Mouse (Mus musculus) c-Kit-positive CD71-positive TER-119-negative erythroid progenitor cells, embryonic 14.5 days (primary cell): Measurements from ENCODE around the gene Ahdc1.
A peak's percentile ranks its signal among the peaks of the same experiment; 100 is the strongest.
"Not testable (repeated sequence)": the region's sequence is repeated elsewhere in the genome, so short reads cannot be mapped to it uniquely, and the experiment has no call there.

ENCODE experiments used
- DNase-seq: peaks from one replicate; pipeline ENCODE4 v3.0.0-alpha.2; 2013; ENCODE audit warnings: low read depth

The Ahdc1 gene

DNA sequence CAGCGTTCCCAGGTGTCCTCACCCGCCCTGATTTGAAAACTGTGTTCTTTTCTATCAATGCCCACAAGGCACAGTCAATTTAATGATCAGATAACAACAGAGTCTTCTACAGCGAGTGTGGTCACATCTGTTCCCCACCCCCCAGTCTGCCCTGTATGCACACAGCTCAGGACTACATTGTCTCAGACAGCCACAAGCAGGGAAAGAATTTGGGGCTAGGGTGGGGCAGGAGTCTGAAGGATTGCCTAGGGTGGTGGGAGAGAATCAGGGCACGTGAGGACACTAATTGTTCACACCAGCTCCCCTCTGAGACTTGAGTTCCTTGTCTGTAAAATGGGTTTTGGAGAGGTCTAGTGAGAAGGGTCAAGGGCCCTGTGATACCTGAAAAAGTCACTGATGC, 17.5 kb upstream of the Ahdc1 start:
- DNase-seq: no peak

DNA sequence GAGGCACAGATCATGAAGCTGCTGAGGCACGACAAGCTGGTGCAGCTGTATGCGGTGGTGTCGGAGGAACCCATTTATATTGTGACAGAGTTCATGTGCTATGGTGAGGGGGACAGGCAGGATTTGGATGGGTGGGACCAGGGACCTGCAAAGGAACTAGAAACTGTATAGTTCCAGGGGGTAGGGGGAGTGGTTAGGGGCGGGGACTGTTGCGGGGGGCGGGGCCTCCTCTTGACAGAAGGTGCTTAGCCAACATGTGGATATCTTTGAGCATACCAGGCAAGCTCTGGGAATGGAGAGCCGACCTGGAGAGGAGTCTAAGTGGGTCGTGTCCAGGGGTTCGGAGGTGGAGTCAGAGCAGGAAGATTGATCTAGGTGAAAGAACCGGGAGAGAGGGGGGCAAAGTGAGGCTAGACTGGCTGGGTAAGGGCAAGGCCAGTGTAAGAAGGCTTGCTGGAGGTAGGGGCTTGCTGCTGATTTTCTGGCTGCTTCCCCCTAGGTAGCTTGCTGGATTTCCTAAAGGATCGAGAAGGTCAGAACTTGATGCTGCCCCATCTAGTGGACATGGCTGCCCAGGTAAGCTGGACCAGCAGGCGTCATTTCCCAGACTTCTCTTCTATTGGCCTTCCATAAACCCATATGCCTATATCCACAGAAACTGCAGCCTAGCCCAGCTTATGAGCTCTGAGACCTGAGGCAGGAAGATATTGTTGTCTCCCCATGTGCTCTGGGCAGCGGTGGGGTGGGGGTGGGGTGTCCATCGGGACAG, 13.4 kb upstream of the Ahdc1 start:
- no peak for DNase-seq

DNA sequence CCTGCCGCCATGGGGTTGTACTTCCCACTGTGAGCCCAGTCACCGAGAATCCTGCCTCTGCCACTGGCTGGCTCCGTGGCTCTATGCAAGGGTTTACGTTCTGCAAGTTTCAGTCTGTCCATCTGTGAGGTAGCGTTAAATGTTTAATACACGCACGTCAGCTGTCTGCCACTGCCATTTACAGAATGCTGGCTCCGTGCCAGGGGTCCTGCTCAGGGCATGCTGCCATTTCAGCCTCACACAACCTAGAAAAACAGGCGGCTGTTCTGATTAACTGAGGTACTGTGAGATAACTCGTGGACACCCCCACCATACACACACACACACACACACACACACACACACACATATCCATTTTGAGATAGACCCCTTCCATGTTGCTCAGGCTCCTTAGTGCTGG, 8.2 kb upstream of the Ahdc1 start:
- no peak for DNase-seq

DNA sequence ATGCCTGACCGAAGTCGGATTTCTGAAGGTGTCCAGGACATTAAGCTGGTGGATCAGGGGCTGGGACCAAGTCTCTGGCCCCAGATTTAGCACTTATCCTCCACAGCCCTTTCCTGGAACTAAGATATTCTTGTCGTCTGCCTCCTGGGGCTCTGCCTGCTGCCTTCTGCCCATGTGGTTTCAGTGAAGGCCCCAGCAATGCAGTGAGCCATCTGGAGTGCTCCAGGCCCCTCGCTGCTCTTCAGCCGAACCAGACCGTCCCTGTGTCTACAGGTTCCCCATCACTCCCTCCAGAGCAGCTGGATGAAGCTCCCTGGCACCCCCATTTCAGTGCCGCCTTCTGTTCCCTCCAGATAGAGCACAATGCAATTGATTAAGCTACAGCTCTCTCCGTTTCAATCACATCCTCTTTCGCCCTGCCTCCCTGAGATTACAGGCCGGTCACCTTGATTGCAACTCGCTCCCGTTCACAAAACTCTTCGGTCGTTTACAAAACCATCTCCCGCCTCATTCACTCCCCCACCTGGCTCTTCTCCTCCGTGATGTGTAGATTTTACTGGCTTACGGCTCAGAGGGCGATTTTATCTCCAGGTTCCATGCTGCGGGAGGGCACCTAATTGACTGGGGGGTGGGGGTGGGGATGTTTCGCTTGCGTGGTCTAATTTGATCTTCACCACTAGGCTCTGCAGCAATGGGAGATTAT, 7.6 kb upstream of the Ahdc1 start:
- DNase-seq: no peak

DNA sequence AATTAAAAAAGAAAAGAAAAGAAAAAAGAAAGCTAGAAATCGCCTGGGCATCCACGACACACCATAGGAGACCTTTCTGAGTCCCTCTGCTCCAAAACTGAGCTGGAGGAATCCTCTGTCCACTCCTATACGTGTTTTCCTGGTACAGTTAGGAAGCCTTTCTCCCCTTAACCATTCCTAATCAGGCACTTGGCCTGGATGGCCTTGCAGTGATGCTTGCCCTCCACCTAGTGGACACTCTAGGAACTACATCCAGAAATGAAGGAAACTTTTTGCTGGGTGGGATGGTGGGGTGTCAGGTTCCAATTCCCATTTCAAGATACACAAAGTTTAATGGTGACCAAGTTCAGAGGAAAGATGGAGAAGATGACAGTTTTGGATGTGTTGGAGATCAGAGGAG, 5.8 kb upstream of the Ahdc1 start:
- DNase-seq: peak; percentile 65

DNA sequence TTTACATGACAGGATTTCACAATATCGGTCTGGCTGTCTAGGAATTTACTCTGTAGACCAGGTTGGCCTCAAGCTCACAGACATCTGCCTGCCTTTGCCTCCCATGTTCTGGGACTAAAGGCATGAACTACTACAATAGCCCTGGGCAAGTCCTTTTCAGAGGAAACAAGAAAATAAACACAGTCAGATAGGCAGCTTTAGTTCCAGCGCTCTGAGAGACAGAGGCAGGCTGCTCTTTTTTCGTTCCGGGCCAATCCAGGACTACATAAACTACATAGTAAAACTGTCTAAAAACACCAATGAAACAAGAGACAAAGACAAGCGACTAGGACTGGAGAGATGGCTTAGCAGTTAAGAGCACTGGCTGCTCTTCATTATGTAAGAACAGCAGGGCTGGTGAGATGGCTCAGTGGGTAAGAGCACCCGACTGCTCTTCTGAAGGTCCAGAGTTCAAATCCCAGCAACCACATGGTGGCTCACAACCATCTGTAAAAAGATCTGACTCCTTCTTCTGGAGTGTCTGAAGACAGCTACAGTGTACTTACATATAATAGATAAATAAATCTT, 5.1 kb upstream of the Ahdc1 start:
- DNase-seq: not testable (repeated sequence)

DNA sequence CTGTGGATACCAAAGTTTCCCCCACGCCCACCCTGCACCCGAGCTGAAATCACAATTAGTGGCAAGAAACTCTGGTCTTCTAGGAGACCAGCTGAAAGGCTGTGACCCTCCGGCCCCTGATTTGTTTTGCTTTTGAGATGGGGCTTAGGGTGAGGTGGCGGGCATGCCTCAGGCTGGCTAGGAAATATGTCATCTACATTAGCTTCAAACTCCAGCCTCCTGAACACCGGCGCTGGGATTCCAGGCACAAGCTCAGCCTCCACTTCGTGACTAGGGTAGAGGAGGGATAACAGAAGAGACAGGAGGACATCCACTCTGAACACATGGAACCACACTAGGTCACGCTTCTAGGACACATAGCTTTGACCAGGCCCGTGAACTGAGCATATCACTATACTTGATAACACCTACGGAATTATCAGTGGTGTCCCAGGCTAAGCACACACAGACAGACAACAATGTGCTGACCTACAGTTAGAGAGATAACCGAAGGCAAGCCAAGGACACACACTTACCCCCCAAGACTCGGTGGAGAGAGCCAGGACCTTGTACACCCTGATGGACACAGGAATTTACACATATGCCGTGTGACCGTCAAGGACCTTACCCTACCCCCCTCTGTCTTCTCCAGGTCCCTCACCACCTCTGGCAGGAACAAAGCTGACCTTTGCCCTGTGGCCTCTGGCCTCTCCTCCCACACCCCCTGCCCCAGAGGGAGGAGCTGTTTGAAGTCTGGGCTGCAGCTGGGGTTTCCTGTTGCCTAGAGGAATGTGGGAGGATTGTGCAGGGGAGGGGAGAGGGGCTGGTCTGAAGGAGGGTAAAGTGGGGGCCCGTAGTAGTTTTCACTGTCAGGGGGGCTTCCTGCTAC, 3.3 kb upstream of the Ahdc1 start:
- peak; percentile 50 for DNase-seq

DNA sequence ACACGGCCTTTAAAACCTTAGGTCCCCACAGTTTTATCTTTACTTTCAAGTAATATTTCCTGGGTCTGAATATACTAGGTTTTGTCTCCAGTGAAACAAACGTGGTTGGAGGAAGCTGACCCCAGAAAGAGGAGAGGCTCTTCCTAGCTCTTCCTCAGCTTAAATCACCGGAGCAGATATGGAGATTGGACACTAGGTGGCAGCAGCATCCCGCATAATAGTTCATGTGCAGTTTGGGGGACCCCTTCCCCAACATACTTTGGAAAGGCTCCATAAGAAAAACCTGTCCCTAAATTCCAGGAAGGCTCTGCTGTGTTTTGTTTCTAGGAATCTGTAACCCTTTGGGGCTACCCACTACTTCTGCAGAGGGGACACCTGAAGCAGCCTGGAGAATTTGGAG, 1.9 kb upstream of the Ahdc1 start:
- no peak for DNase-seq

DNA sequence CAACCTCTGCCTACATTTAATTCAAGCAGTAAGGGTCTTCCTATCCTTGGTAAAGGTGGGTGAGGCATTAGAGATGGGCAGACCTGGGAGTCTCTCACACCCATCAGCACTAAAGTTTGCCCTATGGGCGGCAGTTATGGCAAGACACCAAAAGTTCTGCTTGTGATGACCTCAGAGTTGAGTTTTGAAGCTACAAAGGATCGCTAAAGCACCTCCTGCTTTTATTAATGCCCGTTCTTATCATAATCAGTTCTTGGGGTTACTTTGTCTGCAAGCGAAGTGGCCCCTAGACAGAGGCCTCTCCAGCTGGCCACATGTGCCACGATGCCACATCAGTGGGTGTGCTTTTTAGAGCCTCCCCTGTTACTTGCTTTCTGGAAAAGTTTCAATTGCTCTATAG, 1.4 kb upstream of the Ahdc1 start:
- DNase-seq: no peak

DNA sequence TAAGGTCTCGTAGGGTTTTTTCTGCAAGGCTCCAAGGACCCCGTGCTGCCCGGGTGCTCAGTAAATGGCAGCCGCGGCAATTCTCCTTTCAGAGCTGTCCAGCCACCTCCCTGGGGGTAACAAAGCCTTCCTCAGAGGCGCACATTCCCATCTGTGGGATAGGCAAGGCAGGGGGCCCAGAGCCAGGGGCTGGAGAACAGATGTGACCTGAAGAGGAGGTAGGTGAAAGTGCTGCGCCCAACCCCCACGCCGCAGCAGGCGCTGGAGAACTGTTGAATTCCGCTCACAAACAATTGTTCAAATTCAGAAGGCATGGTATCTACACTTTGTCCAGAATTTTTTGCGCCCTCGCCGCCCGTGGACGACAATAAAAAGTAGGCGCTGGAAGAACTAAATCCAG, 449 bp upstream of the Ahdc1 start:
- DNase-seq: no peak

DNA sequence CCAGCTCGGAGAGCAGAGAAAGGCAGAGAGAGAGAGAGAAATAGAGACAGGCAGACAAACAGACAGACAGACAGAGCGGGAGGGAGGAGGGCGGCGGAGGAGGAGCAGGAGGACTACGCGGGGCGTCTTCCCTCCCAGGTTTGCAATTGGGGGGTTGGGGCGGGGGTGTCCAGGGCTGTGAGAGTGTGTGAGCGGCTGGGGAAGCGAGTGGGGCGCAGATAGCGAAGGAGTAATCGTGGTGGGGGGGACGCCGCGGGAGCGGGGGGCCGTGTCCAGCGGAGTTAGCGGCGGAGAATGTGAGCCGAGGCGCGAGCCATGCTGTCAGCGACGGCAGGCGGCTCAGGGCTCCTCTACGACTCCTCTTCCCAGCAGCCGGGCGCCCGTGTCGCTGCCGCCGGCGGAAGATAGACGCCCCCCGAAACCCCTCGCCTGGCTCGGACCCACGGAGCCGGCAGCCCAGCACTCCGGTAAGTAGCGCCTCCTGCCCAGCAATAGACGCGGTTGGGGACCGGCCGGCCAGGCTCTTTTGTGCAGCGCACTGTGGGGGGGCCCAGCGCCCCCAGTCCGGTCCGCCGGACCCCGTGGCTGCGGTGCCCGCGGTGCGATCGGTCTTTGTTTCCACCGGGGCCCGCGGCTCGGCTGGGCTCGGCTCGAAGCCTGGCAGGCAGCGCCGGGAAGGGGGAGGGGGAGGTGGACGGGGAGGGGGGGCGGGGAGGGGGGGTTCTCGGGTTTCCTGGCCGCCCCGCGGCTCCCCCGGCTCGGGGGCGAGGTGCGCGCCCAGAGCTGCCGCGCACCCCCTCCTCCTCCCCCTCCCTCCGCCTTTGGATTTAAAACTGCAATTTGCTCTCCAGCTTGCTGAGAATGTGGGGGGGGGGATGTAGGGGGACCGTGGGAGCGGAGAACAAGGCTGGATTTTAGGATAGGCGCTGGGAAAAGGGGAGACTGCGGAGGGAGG, 1.0 kb downstream of the Ahdc1 start:
- DNase-seq: no peak

DNA sequence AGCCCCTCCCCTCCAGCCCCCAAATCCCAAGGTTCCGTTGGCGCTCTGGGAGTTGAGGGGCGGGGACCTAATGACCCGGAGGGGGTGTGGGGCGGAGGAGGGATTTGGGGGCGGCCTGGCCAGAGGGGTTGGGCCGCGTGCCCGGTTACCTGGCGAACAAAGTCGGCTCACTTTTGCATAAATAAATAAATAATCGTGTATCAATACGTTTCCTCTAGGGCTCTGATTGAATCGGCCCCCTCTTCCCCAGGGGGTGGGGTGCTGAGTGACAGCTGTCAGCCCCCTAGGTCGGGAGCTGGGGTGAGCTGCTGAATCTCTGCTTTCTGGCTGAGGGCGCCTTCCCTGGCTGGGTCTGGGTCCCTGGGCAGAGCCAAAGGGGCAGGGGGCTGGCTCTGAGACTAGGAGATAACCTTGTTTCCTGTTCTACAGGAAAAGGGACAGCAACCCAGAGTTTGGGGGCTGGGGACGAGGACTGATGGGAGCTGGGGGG, 1.8 kb downstream of the Ahdc1 start:
- DNase-seq: no peak

DNA sequence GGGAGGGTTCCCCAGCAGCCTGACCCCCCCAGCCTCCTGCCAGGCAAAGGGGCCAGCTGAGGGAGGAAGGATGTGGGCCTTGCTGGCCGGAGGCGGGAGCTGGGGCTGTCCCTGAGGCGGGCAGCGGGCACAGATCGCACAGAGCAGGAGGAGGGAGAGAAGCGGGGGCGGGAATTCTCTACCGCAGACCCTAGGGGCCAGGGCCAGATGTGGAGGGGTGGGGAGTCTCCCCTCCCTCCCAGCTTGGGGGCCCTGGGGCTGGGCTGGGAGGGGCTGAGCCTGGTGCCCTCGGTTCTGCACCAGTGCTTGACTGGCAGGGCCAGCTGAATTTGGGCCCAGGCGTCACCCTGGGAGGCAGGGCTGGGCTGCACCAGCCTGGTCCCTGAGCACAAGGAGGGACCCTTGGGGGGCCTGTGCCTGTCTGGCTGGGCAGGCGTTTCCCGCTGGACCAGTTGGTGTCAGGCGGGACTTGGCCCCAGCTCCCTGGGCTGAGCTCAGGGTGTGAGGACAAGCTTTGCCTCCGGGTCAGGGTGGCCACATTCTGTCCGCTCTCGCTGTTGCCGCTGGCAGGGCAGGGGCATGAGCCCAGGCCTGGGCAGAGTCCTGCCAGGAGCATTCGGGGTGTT, 2.3 kb downstream of the Ahdc1 start:
- no peak for DNase-seq

DNA sequence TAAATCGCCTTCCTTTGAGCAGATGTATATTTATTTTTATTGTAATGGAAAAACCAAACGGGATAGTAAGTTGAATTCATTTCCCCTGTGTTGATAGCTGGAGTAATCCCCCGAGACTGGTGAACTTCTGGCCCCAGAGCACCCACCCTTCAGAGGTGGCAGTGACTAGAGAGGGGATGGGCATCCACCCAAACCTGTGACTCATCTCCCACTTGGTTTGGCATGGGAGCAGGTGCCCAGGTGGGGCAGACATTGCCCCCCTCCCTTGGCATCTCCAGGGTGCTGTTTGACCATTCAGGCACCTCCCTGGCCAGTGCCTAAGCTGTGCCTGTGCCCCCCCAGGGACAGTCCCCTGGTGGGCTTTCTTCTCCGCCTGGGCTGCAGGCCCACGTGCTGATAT, 3.0 kb downstream of the Ahdc1 start:
- DNase-seq: no peak

DNA sequence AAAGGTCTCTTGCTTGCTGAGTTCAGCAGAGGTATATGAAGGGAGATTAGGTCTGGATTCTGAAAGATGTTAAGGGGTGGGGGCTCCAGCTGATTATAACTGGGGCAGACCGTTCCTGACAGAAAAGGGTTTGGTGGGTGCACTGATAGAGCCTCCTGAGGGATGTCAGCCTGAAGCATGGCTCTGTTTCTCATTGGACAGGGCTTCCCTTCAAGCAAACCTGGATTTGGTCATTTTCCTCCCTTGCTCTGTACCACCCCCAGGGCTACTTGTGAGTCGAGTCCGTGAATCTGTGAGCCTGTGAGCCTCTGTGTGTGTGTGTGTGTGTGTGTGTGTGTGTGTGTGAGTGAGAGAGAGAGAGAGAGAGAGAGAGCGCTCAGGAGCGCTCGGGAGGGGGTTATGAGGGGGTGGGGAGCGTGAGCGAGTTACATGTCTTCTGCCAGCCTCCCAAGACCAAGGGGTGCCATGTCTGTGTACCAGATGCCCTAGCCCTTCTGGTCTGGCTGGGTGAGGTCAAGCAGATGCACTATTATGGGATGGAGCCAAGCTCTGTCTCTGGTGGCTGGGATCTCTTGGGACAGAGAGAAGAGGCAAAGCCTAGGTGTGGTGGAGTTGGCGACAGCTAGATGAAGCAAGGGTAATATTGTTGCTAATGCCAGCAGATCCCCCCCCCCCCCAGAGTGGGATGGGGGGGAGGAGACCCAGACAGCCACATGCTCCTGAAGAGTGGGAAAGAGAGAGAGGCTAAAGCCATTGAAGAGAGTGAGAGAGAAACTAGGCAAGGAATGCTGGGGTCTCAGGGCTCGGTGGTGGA, 4.0 kb downstream of the Ahdc1 start:
- DNase-seq: no peak

DNA sequence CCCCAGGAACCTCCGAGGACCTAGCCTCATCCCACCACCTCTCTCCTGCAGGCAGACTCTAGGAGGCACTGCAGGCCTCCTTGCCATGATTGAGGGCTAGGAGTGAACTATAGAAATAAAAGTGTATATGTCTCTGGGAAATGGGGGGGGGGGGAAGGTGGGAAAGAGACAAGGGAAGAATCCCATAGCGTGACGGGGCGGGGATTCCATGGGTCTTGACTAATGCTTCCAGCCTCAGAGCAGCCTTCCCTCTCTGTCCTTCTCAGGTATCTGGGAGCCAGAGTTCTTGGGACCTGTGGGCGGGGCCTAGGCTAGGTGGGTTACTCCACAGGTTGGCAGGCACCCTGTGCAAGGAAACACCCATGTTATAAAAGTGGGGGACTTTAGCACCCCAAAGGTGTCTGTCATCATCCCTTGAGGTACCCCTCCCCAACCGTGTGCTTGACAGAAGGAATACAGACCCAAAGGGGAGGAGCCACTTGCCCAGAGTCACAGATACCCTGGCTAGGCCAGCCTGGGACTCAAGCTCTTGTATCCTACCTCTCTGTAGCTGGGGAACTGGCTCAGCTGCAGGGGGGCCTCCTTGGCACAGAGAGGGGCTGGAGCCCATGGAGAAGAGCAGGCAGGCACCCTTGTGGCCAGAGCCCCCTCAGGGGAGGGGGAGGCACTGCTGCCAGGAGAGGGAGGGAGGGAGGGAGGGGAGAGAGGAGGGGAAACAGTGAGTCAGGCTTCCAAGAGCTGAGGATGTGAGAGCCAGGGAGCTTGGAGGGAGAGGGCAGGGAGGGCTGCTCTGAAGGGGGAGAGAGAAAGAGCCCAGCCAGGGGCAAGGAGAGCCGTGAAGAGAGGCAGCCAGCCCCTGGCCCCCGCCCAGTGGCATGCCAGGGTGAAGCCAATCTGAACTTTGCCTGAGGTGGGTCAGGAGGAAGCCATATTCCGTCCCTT, 4.9 kb downstream of the Ahdc1 start:
- no peak for DNase-seq

DNA sequence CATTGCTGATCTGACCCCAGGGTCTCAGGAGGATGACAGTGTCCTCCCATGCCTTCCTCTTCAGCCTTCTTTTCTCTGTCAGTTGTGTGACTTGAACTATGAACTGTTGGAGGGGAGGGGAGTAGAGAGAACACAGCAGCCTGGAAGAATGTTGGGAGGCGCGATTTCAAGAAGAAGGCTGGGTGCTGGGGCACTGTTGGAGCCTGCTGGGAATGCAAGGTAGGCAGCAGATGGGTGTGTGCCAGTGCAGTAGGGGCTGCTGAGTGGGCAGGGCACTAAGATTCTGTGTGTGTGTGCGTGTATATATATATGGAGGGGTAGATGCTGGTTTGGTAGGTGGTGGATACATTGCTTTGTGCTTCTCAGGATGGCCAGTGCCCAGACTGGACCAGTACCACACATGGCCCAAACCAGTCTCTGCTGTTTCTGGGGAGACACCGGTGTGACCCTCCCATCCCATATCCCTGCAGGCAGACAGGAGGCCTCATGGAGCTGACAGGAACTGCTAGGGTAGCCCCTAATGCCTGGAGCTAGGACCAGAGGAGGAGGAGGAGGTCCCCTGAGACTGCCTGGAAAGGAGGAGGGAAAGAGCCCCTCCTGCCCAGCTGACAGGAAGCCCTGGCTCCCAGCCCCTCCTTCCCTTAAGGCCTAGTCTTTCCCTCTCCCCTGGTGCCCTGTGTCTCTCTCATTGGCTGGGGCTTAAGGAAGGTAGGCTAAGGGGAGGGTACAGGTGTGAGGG, 5.8 kb downstream of the Ahdc1 start:
- no peak for DNase-seq
